Mouse (Mus musculus) cerebellum, postnatal 36 days (tissue): ENCODE measurements around the gene Erp29.

Experiments
- DNase-seq, 2 experiments: peaks; one replicate each; pipeline ENCODE4 v3.0.0; 2021 to 2022; ENCODE audit warnings: mixed read lengths in 2 of 2

Gene Erp29

GRCm38 (mm10) chr5:121448450-121448849, 3.9 kb downstream of the Erp29 start:
- DNase-seq = no peak

GRCm38 (mm10) chr5:121444870-121445269, 7.4 kb downstream of the Erp29 start:
- DNase-seq = no peak

GRCm38 (mm10) chr5:121443548-121443947, 8.8 kb downstream of the Erp29 start:
- DNase-seq = peak; percentile 35 to 36

- DNase-seq = no peak
Observed at GRCm38 (mm10) chr5:121438756-121439155, 13.6 kb downstream of the Erp29 start.

- no peak for DNase-seq
Observed at GRCm38 (mm10) chr5:121438131-121438530, 14.2 kb downstream of the Erp29 start.

GRCm38 (mm10) chr5:121428954-121429353, 23.4 kb downstream of the Erp29 start:
- no peak for DNase-seq

GRCm38 (mm10) chr5:121423297-121423696, 29.0 kb downstream of the Erp29 start:
- DNase-seq = no peak

- no peak for DNase-seq
Observed at GRCm38 (mm10) chr5:121422787-121423186, 29.5 kb downstream of the Erp29 start.

GRCm38 (mm10) chr5:121420721-121421120, 31.6 kb downstream of the Erp29 start:
- no peak for DNase-seq

GRCm38 (mm10) chr5:121410975-121411374, 41.3 kb downstream of the Erp29 start:
- DNase-seq = no peak

- DNase-seq = no peak
Observed at GRCm38 (mm10) chr5:121407856-121408255, 44.5 kb downstream of the Erp29 start.

- no peak for DNase-seq
Observed at GRCm38 (mm10) chr5:121400849-121401248, 51.5 kb downstream of the Erp29 start.

GRCm38 (mm10) chr5:121400064-121400463, 52.2 kb downstream of the Erp29 start:
- DNase-seq = no peak

GRCm38 (mm10) chr5:121399540-121399939, 52.8 kb downstream of the Erp29 start:
- DNase-seq = no peak

GRCm38 (mm10) chr5:121398965-121399462, 53.3 kb downstream of the Erp29 start:
- DNase-seq = no peak

GRCm38 (mm10) chr5:121398146-121398964, 54.0 kb downstream of the Erp29 start:
- no peak for DNase-seq

GRCm38 (mm10) chr5:121397187-121398145, 54.8 kb downstream of the Erp29 start, which contains the start of gene Naa25:
Gene Naa25 (plus strand): TSS chr5:121397936.
- DNase-seq = peak; percentile 91 to 95

- DNase-seq = no peak
Observed at GRCm38 (mm10) chr5:121395621-121396020, 56.7 kb downstream of the Erp29 start.

GRCm38 (mm10) chr5:121393402-121393801, 58.9 kb downstream of the Erp29 start:
- DNase-seq = no peak

GRCm38 (mm10) chr5:121392667-121393380, 59.5 kb downstream of the Erp29 start:
- DNase-seq = peak; percentile 32 to 56

- DNase-seq = no peak
Observed at GRCm38 (mm10) chr5:121389691-121390090, 62.6 kb downstream of the Erp29 start.

GRCm38 (mm10) chr5:121389106-121389505, 63.2 kb downstream of the Erp29 start:
- no peak for DNase-seq

GRCm38 (mm10) chr5:121387126-121387525, 65.2 kb downstream of the Erp29 start:
- DNase-seq = no peak
